Mouse (Mus musculus): ENCODE results near the gene Hoxa10.

Gene Hoxa10

GRCm38 (mm10) chr6:52229558-52230416, 10.9 kb downstream of the Hoxa10 start:
- no peak for DNase-seq

GRCm38 (mm10) chr6:52228475-52229465, 11.9 kb downstream of the Hoxa10 start:
- no peak for DNase-seq

GRCm38 (mm10) chr6:52227470-52228222, 13.0 kb downstream of the Hoxa10 start:
- no peak for DNase-seq

GRCm38 (mm10) chr6:52226569-52227257, 13.9 kb downstream of the Hoxa10 start:
- no peak for DNase-seq

- DNase-seq = no peak
Measured at GRCm38 (mm10) chr6:52225612-52226568, 14.8 kb downstream of the Hoxa10 start.

- no peak for DNase-seq
Measured at GRCm38 (mm10) chr6:52224895-52225611, 15.6 kb downstream of the Hoxa10 start.

DNA sequence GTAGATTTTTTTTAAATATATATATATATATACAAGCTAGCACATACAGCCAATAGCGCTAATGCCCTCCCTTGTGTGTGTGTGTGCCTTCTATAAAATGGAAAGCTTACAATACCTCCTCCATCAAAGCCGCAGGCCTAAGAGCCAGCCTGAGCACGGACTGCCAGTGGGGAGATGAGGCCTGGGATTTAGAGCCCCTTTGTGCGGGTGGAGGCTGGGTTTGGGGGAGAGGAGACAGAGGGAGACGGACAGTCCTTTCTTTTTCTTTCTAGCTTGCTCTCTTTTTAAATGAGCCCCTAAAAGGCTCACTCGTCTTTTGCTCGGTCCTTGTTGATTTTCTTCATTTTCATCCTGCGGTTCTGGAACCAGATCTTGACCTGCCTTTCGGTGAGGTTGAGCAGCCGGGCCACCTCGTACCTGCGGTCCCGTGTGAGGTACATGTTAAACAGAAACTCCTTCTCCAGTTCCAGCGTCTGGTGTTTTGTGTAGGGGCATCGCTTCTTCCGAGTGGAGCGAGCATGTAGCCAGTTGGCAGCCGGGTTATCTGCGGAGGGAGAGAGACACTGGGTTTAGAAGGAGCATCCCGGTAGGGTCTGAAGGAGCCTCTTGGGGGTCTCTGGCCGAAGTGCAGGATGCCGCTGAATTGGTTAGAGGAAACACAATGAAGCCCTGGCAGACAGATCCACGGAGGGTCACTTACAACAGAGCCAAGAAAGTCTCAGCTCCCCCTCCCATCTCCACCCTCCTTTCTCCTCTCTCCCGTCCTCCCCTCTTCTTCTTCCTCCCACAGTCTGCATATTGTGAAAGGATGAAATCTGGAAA, 16.5 kb downstream of the Hoxa10 start:
- DNase-seq = no peak

- DNase-seq = no peak
Measured at GRCm38 (mm10) chr6:52222729-52223128, 17.9 kb downstream of the Hoxa10 start.

- DNase-seq = peak; percentile 25 to 29
Measured at GRCm38 (mm10) chr6:52221993-52222685, 18.5 kb downstream of the Hoxa10 start.

- DNase-seq = peak; percentile 91 to 94
Measured at GRCm38 (mm10) chr6:52221337-52221992, 19.2 kb downstream of the Hoxa10 start, which contains the start of gene Hoxa7. Gene Hoxa7 (minus strand): TSS chr6:52221854.

- no peak for DNase-seq
Measured at GRCm38 (mm10) chr6:52220865-52221310, 19.8 kb downstream of the Hoxa10 start.

- peak; percentile 11 to 57 for DNase-seq
Measured at GRCm38 (mm10) chr6:52220003-52220864, 20.4 kb downstream of the Hoxa10 start.

DNA sequence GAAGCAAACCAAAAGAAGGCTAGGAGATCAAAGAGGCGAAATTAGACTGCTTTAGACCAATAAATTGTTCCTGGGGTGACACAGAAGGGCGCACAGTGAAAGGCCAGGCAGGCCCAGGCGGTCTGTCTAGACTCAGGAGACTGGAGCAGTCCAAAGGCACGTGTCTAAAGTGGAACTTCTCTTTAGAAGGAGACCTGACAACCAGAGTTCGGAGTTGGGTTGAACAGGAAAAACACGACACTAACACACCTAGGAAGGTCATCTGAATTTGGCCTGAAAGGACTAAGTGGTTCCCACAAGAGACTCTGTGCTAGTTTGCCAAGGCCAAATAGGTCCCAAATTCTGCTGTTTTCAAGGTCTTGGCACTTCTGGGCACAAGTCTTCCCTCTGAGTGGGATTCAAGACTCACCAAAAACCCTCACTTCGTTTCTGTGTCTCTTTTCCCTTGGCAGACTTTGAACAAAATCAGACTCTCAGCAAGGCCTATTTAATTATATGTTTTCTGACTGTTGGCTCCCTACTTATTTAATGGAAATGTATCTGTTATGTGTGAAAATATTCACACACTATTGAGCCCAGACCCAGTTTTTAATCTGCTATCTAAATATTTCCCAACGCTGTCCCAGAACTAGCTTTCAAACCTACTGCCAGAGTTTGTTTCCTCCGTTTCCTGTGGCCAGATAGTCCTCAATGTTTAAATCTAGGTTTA, 21.3 kb downstream of the Hoxa10 start:
- peak in 1 of 2 experiments; percentile 56 for DNase-seq

DNA sequence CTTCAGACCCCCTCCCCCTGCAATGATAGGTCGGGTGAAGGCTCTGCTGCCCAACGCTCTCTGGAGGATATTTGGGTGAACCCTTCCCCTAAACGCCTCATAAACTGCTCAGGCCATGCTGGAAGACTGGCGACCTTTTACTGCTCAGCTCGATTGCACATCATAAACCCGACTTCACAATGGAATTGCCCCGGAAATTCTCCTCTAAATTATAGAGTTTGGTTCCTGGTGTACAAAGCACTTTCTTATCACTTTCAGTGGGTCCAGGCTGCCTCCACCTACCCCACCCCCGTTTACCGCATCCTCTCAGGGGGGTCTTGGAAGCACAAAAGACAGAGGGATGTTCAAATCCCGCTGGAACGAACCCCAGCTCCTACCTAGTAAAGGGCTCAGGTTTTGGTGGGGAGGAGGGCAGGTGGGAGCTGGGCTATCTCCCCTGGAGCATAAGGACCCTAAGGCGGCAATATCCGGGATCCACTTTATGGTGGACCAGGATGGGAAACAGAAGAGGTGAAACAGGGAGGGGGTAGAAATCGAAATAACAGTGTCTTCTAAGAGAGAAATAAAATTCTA, 21.9 kb downstream of the Hoxa10 start:
- no peak for DNase-seq

GRCm38 (mm10) chr6:52217895-52218642, 22.6 kb downstream of the Hoxa10 start:
- DNase-seq = peak in 1 of 2 experiments; percentile 60
